Mouse (Mus musculus) heart, embryonic 12.5 days (tissue): ENCODE results near the gene Trib3. TPM values are rescaled to one million over a fixed set of nuclear protein-coding genes. Genes with fewer than 3 reads are reported as not detected.

Experiments used
- ATAC-seq: fragments of 200-750 bp; cut with Nextera tagmentation; 2 replicates; pipeline ENCODE4 v1.8.0; 2017; ENCODE audit warnings: moderate TSS enrichment, moderate library complexity; ENCODE audit not compliant: insufficient number of reproducible peaks, low FRiP score
- H3K27ac ChIP-seq: fragments of 300-500 bp; sonication (generic); 2 replicates; pipeline ENCODE4 v1.5.1; 2016; ENCODE audit warnings: mild to moderate bottlenecking, moderate library complexity; ENCODE audit not compliant: poor library complexity, severe bottlenecking
- H3K27me3 ChIP-seq: fragments of 300-500 bp; sonication (generic); replicated peaks from 2 replicates; pipeline ENCODE4 v1.6.1; 2016; ENCODE audit warnings: mild to moderate bottlenecking, moderate library complexity
- H3K36me3 ChIP-seq: fragments of 300-500 bp; sonication (generic); 2 replicates; pipeline ENCODE4 v1.6.1; 2016; ENCODE audit warnings: mild to moderate bottlenecking, moderate library complexity
- H3K4me1 ChIP-seq: fragments of 300-500 bp; sonication (generic); replicated peaks from 2 replicates; pipeline ENCODE4 v1.6.1; 2016; ENCODE audit warnings: mild to moderate bottlenecking
- H3K4me2 ChIP-seq: fragments of 300-500 bp; sonication (generic); 2 replicates; pipeline ENCODE4 v1.6.1; 2016; ENCODE audit warnings: mild to moderate bottlenecking, moderate library complexity
- H3K4me3 ChIP-seq: fragments of 300-500 bp; sonication (generic); 2 replicates; pipeline ENCODE4 v1.5.1; 2016; ENCODE audit warnings: mild to moderate bottlenecking
- H3K9ac ChIP-seq: fragments of 300-500 bp; sonication (generic); 2 replicates; pipeline ENCODE4 v1.6.1; 2016; ENCODE audit warnings: mild to moderate bottlenecking, moderate library complexity
- H3K9me3 ChIP-seq: fragments of 300-500 bp; sonication (generic); replicated peaks from 2 replicates; pipeline ENCODE4 v1.6.1; 2016; ENCODE audit warnings: mild to moderate bottlenecking, moderate library complexity
- WGBS: fragments of 180-500 bp; shearing (Covaris S2); methylation state at CpG from one replicate; pipeline ENCODE4 v1.1.7; 2016; 5-methylcytosine and 5-hydroxymethylcytosine counted together
- polyA plus RNA-seq: library from polyadenylated mRNA; unstranded; fragments of >200 nt; fragmentation: Nextera tagmentation; extraction: Ambion mirVana; gene quantifications from 2 replicates; pipeline ENCODE4 v1.2.1, GENCODE M21; 2016

The Trib3 gene
- 8.5 and 10.1 TPM in 2 replicates for polyA plus RNA-seq

DNA sequence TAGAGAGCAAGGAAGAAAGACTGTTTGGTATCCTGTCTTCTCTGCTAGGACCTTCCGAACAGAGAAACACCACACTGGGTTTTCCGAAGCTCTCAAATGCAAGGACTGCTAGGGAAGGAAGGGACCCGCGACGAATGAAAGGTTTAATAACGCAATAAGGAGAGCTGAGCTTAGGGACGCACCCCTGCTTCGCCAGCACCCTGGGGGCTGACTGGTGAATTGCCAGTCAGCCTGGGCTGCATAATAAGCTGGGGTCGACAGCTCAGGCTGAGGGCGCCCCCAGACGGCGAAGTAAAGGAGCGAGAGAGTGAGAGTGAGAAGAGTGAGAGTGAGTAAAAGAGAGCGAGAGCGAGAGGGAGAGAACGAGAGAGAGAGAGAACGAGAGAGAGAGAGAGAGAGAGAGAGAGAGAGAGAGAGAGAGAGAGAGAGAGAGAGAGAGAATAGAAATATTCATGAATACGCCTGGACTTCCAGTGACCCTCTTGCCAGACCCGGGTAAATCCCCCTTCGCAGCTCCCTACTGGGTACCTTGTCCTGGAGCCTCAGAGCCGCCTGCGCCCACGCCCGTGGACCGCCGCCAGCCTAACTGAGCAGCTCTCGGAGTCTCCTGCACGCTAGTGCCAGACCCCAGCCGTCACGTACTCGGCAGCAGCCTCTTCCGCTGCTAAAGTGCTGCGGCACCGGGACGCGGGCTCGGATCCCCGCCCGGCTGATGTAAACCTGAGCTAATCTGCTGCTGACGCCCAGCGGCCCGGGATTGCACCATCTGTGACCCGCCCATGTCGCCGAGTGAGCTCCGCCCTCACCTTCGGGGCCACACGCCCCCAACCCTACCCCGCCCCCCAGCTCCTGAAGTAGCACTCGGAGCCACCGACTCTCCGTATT lies at the start of gene Trib3:
Gene Trib3, minus strand, starts transcription at position 704 of the 885 bp plus-strand sequence.
- Histone ChIP-seq H3K9me3 (no peaks in the 10 kb centered on the region), H3K27me3 (0 out of 2 replicates have a peak, but pooled peaks cover 4% of the 10 kb centered on the region), H3K27ac (peak within 1 kb of the TSS; percentile 33), H3K9ac (peak within 1 kb of the TSS; percentile 68), H3K4me1 (peaks cover 25% of the 10 kb centered on the region), H3K4me3 (peak within 1 kb of the TSS; percentile 59), H3K36me3 (no peaks in the 10 kb centered on the region), H3K4me2 (peak within 1 kb of the TSS; percentile 87)
- under 1% methylated on average over 52 of the region's 52 CpGs for WGBS
- peak; percentile 94 for ATAC-seq

GRCm38 (mm10) chr2:152393225-152394017 lies 49.6 kb upstream of the Trib3 start:
- no peaks in the 10 kb centered on the region for H3K9me3 ChIP-seq
- no peak overlapping the region; the same call in 1 of the 2 replicates for H3K9ac ChIP-seq
- H3K4me2 ChIP-seq: peak overlapping the region; percentile 94; the same call in 1 of the 2 replicates
- H3K27ac ChIP-seq: peak overlapping the region; percentile 61
- peaks cover 11% of the 10 kb centered on the region; the same call in 1 of the 2 replicates for H3K36me3 ChIP-seq
- no peak for ATAC-seq
- peaks cover 25% of the 10 kb centered on the region for H3K4me1 ChIP-seq
- WGBS: 45% methylated on average over 9 of the region's 9 CpGs
- no peaks in the 10 kb centered on the region for H3K27me3 ChIP-seq
- no peak overlapping the region for H3K4me3 ChIP-seq

GRCm38 (mm10) chr2:152392786-152393185 lies 49.0 kb upstream of the Trib3 start:
- Histone ChIP-seq H3K27ac (no peak overlapping the region), H3K4me2 (no peak overlapping the region), H3K27me3 (no peaks in the 10 kb centered on the region), H3K9ac (no peak overlapping the region), H3K36me3 (peaks cover 11% of the 10 kb centered on the region; the same call in 1 of the 2 replicates), H3K4me3 (no peak overlapping the region), H3K4me1 (peaks cover 25% of the 10 kb centered on the region), H3K9me3 (no peaks in the 10 kb centered on the region)
- no peak for ATAC-seq
- WGBS: 21% methylated on average over 3 of the region's 3 CpGs

GRCm38 (mm10) chr2:152384191-152384590 lies 40.4 kb upstream of the Trib3 start:
- H3K4me1 ChIP-seq: no peaks in the 10 kb centered on the region
- no peak overlapping the region for H3K4me2 ChIP-seq
- H3K27ac ChIP-seq: no peak overlapping the region
- no peak for ATAC-seq
- 78% methylated on average over 4 of the region's 4 CpGs for WGBS
- no peak overlapping the region for H3K4me3 ChIP-seq
- H3K9ac ChIP-seq: no peak overlapping the region
- H3K36me3 ChIP-seq: no peaks in the 10 kb centered on the region
- peaks cover 4% of the 10 kb centered on the region; the same call in 1 of the 2 replicates for H3K9me3 ChIP-seq
- no peaks in the 10 kb centered on the region for H3K27me3 ChIP-seq

DNA sequence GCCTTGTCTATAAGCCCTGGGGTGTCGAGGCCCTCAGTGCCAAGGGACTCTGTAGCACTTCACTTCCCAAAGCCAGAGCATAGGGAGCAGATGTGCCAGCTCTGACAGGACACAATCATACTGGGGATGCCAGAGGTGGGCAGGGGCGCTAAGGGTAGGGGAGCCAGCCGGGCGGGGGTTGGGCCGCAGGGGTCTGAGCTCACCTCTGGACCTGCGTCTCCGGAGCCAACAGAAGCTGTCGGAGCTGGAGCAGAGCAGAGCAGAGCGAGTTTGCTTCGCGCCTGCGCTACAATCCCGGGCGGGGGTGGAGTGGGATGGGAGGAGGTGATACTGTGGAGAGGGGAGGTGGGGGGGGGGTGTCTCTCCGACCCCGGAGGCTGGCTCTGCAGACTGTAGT lies 32.5 kb upstream of the Trib3 start, which contains the start of gene Nrsn2:
Gene Nrsn2, minus strand, starts transcription at position 294 of the 397 bp plus-strand sequence.
- peaks cover 18% of the 10 kb centered on the region for H3K4me1 ChIP-seq
- ATAC-seq: peak; percentile 61; the same call in 1 of the 2 replicates
- peak within 1 kb of the TSS; percentile 63 for H3K4me2 ChIP-seq
- WGBS: 3% methylated on average over 16 of the region's 16 CpGs
- H3K27me3 ChIP-seq: peaks cover 40% of the 10 kb centered on the region
- peak within 1 kb of the TSS; percentile 59; the same call in 1 of the 2 replicates for H3K9ac ChIP-seq
- no peaks in the 10 kb centered on the region for H3K36me3 ChIP-seq
- peak within 1 kb of the TSS; percentile 23 for H3K4me3 ChIP-seq
- no peak within 1 kb of the TSS for H3K27ac ChIP-seq
- no peaks in the 10 kb centered on the region for H3K9me3 ChIP-seq

- H3K9ac ChIP-seq: peak overlapping the region; percentile 59; the same call in 1 of the 2 replicates
- no peaks in the 10 kb centered on the region for H3K9me3 ChIP-seq
- H3K4me1 ChIP-seq: peaks cover 18% of the 10 kb centered on the region
- peaks cover 40% of the 10 kb centered on the region for H3K27me3 ChIP-seq
- H3K4me3 ChIP-seq: peak overlapping the region; percentile 23
- H3K27ac ChIP-seq: no peak overlapping the region
- peak overlapping the region; percentile 63 for H3K4me2 ChIP-seq
- ATAC-seq: no peak
- WGBS: 6% methylated on average over 21 of the region's 21 CpGs
- H3K36me3 ChIP-seq: no peaks in the 10 kb centered on the region
Measured at GRCm38 (mm10) chr2:152375652-152376344, 32.0 kb upstream of the Trib3 start.

DNA sequence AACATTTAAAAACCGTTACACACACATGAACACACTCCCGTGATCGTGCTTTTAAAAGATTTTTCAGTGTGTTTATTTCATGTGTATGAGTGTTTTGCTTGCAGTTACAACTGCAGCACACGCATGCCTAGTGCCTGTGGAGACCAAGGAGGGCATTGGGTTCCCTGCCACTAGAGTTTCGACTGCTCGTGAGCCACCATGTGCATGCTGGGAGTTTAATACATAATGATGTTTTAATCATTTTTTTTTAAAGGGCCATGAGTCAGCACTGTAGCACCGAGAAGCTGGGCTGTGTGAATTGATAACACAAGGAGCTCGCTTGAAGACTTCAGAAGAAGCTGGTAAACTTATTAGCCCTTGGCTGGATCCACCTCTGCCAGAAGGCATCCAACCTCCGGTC lies 29.7 kb upstream of the Trib3 start:
- Histone ChIP-seq H3K27ac (no peak overlapping the region), H3K9me3 (no peaks in the 10 kb centered on the region), H3K36me3 (no peaks in the 10 kb centered on the region), H3K4me3 (no peak overlapping the region), H3K4me2 (no peak overlapping the region), H3K27me3 (peaks cover 44% of the 10 kb centered on the region), H3K9ac (no peak overlapping the region), H3K4me1 (peaks cover 21% of the 10 kb centered on the region)
- ATAC-seq: no peak
- 77% methylated on average over 9 of the region's 9 CpGs for WGBS

- 63% methylated on average over 4 of the region's 4 CpGs for WGBS
- H3K27me3 ChIP-seq: peaks cover 42% of the 10 kb centered on the region
- ATAC-seq: no peak
Measured at GRCm38 (mm10) chr2:152372661-152373060, 28.8 kb upstream of the Trib3 start.

DNA sequence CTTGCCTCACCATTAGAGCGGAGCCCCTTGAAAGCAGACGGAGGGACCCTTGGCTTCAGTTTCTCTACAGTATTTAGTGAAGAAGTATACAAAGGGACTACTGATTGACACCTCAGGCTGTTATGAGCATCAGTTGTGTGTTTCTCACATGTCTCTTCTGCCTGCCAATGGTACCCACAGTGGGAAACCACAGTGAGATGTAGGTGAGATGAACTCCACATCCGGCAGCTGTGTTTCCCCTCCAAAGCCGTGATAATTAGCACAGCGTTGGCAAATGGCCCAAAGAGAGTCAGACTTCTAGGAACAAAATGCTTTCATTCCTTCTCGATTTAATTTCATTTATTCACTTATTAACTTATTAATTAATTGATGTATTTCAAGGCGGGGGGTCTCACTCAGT lies 28.3 kb upstream of the Trib3 start:
- Histone ChIP-seq H3K4me2 (no peak overlapping the region), H3K4me3 (no peak overlapping the region), H3K27me3 (peaks cover 36% of the 10 kb centered on the region), H3K9me3 (no peaks in the 10 kb centered on the region), H3K27ac (no peak overlapping the region), H3K36me3 (no peaks in the 10 kb centered on the region), H3K9ac (no peak overlapping the region), H3K4me1 (peaks cover 27% of the 10 kb centered on the region)
- 76% methylated on average over 7 of the region's 7 CpGs for WGBS
- no peak for ATAC-seq

More at GRCm38 (mm10) chr2:152372661-152373060, 28.8 kb upstream of the Trib3 start:
- Histone ChIP-seq H3K9me3 (no peaks in the 10 kb centered on the region), H3K27ac (no peak overlapping the region), H3K9ac (no peak overlapping the region), H3K4me1 (peaks cover 27% of the 10 kb centered on the region), H3K4me2 (no peak overlapping the region), H3K36me3 (no peaks in the 10 kb centered on the region), H3K4me3 (no peak overlapping the region)

DNA sequence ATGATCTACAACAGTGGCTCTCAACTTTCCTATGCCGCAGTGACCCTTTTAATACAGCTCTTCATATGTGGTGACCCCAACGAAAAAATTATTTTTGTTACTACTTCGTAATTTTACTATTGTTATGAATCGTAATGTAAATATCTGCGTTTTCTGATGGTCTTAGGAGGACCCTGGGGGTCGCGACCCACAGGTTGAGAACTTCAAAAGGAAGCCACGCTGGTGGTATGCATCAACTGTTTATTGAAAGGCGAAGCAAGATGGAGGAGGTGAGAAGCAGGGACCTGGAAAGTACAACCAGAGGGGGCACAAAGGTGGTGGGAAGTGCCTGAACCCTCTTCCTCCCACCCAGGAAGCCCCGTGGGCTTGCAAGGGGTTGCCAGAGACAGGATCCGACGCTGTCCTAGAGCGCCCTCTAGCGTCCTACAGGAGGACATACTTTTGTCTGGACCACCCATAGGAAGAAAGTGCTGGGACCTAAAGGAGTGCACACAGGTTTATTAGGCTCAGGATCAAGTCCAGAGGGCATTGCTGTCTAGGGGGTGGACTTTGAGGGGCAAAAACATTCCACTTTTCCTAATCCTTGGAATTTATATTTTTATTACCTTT lies 24.8 kb upstream of the Trib3 start:
- peaks cover 4% of the 10 kb centered on the region; the same call in 1 of the 2 replicates for H3K27me3 ChIP-seq
- no peak overlapping the region for H3K9ac ChIP-seq
- no peak for ATAC-seq
- 30% methylated on average over 14 of the region's 14 CpGs for WGBS
- H3K27ac ChIP-seq: no peak overlapping the region
- no peaks in the 10 kb centered on the region for H3K9me3 ChIP-seq
- no peaks in the 10 kb centered on the region for H3K36me3 ChIP-seq
- peaks cover 14% of the 10 kb centered on the region for H3K4me1 ChIP-seq
- H3K4me3 ChIP-seq: no peak overlapping the region
- peak overlapping the region; percentile 44 for H3K4me2 ChIP-seq
